8 mouse cellular contexts compared by ENCODE assay signal in genomic region chr3:98381677-98382245, GRCm38 (mm10). TPM values are rescaled to one million over a fixed set of nuclear protein-coding genes. Genes with fewer than 3 reads are reported as not detected.
DNase-seq lines count a peak whose midpoint lies in the region; ATAC-seq and TF ChIP-seq lines count a peak whose summit lies in the region.

No protein-coding gene starts in this region.

- ATAC-seq in kidney, postnatal 0 days (replicated peaks; ENCODE audit: low FRiP score, low read depth), result peak; percentile 3; the same call in 1 of the 2 replicates
- ATAC-seq in hindbrain, embryonic 14.5 days (ENCODE audit: low FRiP score), result no peak; the same call in 1 of the 2 replicates
- ATAC-seq in midbrain, embryonic 16.5 days, result peak; percentile 59
- ATAC-seq in frontal cortex, adult (ENCODE audit: low TSS enrichment), result no peak

- TF ChIP-seq CTCF in kidney, postnatal 0 days (IDR thresholded peaks at IDR 0.05; ENCODE audit: low read depth), result peak; percentile 69

- no peaks in the 10 kb centered on the region for H3K9me3 ChIP-seq in kidney, postnatal 0 days (replicated peaks; ENCODE audit: low read length)
- H3K9me3 ChIP-seq in hindbrain, embryonic 14.5 days (ENCODE audit: control insufficient read depth, low read length), result no peaks in the 10 kb centered on the region
- H3K9me3 ChIP-seq in midbrain, embryonic 16.5 days (replicated peaks; ENCODE audit: control insufficient read depth, low read length, poor library complexity, severe bottlenecking), result no peaks in the 10 kb centered on the region

- 4% methylated on average over 17 of the region's 17 CpGs for WGBS in kidney, postnatal 0 days
- WGBS in hindbrain, embryonic 14.5 days, result 7% methylated on average over 17 of the region's 17 CpGs
- WGBS in midbrain, embryonic 16.5 days, result 6% methylated on average over 17 of the region's 17 CpGs

- H3K27ac ChIP-seq in kidney, postnatal 0 days, result peak overlapping the region; percentile 84
- peak overlapping the region; percentile 84; the same call in 1 of the 2 replicates for H3K27ac ChIP-seq in hindbrain, embryonic 14.5 days
- peak overlapping the region; percentile 92 for H3K27ac ChIP-seq in midbrain, embryonic 16.5 days (ENCODE audit: low read length)

- peaks cover 15% of the 10 kb centered on the region for H3K4me1 ChIP-seq in kidney, postnatal 0 days (replicated peaks; ENCODE audit: insufficient read depth, low read length)
- H3K4me1 ChIP-seq in hindbrain, embryonic 14.5 days (replicated peaks; ENCODE audit: control insufficient read depth, insufficient read depth, low read length), result peaks cover 20% of the 10 kb centered on the region
- H3K4me1 ChIP-seq in midbrain, embryonic 16.5 days (ENCODE audit: control insufficient read depth, insufficient read depth, low read length), result peaks cover 21% of the 10 kb centered on the region

- peak overlapping the region; percentile 77 for H3K9ac ChIP-seq in kidney, postnatal 0 days (ENCODE audit: low read depth, low read length)
- peak overlapping the region; percentile 74 for H3K9ac ChIP-seq in hindbrain, embryonic 14.5 days
- peak overlapping the region; percentile 98 for H3K9ac ChIP-seq in midbrain, embryonic 16.5 days (ENCODE audit: low read depth, low read length)

- no peaks in the 10 kb centered on the region for H3K36me3 ChIP-seq in kidney, postnatal 0 days (ENCODE audit: insufficient read depth, low read length)
- no peaks in the 10 kb centered on the region for H3K36me3 ChIP-seq in hindbrain, embryonic 14.5 days (replicated peaks; ENCODE audit: control insufficient read depth, insufficient read depth)
- H3K36me3 ChIP-seq in midbrain, embryonic 16.5 days (ENCODE audit: control insufficient read depth, insufficient read depth, low read length), result no peaks in the 10 kb centered on the region

- H3K4me2 ChIP-seq in kidney, postnatal 0 days (ENCODE audit: low read length), result peak overlapping the region; percentile 97
- H3K4me2 ChIP-seq in hindbrain, embryonic 14.5 days (replicated peaks), result peak overlapping the region; percentile 84
- H3K4me2 ChIP-seq in midbrain, embryonic 16.5 days (ENCODE audit: low read length), result peak overlapping the region; percentile 62

- DNase-seq in kidney, postnatal 0 days (ENCODE audit: low spot score), result peak; percentile 66
- DNase-seq in kidney, postnatal 14 days, result no peak
- DNase-seq in embryo, embryonic 10.5 days (ENCODE audit: low spot score), result peak; percentile 62
- DNase-seq in hindbrain, embryonic 14.5 days (ENCODE audit: low spot score), result no peak
- no peak for DNase-seq in urinary bladder, adult 18-20 months (ENCODE audit: low spot score in 2 of 2)
- DNase-seq in testis, postnatal 10 days (ENCODE audit: low spot score), result no peak

- no peaks in the 10 kb centered on the region for H3K27me3 ChIP-seq in kidney, postnatal 0 days (ENCODE audit: insufficient read depth, low read length)
- H3K27me3 ChIP-seq in hindbrain, embryonic 14.5 days (ENCODE audit: control insufficient read depth, insufficient read depth, low read length), result no peaks in the 10 kb centered on the region
- H3K27me3 ChIP-seq in midbrain, embryonic 16.5 days (ENCODE audit: control insufficient read depth, insufficient read depth, low read depth, low read length), result no peaks in the 10 kb centered on the region

- peak overlapping the region; percentile 78 for H3K4me3 ChIP-seq in kidney, postnatal 0 days (replicated peaks; ENCODE audit: low read depth, low read length)
- peak overlapping the region; percentile 52 for H3K4me3 ChIP-seq in hindbrain, embryonic 14.5 days (replicated peaks; ENCODE audit: low read length)
- H3K4me3 ChIP-seq in midbrain, embryonic 16.5 days (ENCODE audit: low read depth, low read length), result peak overlapping the region; percentile 74

RNA-seq across cellular contexts. Expression of gene Zfp697, which starts 0.5 kb away (rescaled TPM):
- polyA plus RNA-seq in kidney, postnatal 0 days (2015; fragmentation: Nextera tagmentation; extraction: Ambion mirVana), result 19.0 and 19.6 TPM in 2 replicates
- 20.6 and 21.5 TPM in 2 replicates for polyA plus RNA-seq in hindbrain, embryonic 14.5 days (2014; fragmentation: Nextera tagmentation; extraction: Ambion mirVana)
- 17.7 and 18.2 TPM in 2 replicates for polyA plus RNA-seq in midbrain, embryonic 16.5 days (2015; fragmentation: Nextera tagmentation; extraction: Ambion mirVana)

RNA-seq across cellular contexts. Expression of gene Phgdh, which starts 42.0 kb away (rescaled TPM):
- 312 and 339 TPM in 2 replicates for polyA plus RNA-seq in kidney, postnatal 0 days (2015; fragmentation: Nextera tagmentation; extraction: Ambion mirVana)
- polyA plus RNA-seq in hindbrain, embryonic 14.5 days (2014; fragmentation: Nextera tagmentation; extraction: Ambion mirVana), result 160 and 173 TPM in 2 replicates
- 105 and 137 TPM in 2 replicates for polyA plus RNA-seq in midbrain, embryonic 16.5 days (2015; fragmentation: Nextera tagmentation; extraction: Ambion mirVana)

Comparison
In these comparisons a context has a peak if more than half of its experiments do, and no peak if none do; other contexts are left out.
1. DNase-seq: peak in kidney, postnatal 0 days (single experiment) and embryo, embryonic 10.5 days (single experiment); none in kidney, postnatal 14 days (single experiment), hindbrain, embryonic 14.5 days (single experiment), urinary bladder, adult 18-20 months (0 of 2) and testis, postnatal 10 days (single experiment).
2. ATAC-seq: peak in kidney, postnatal 0 days (single experiment) and midbrain, embryonic 16.5 days (single experiment); none in hindbrain, embryonic 14.5 days (single experiment) and frontal cortex, adult (single experiment).
3. Peak in every context shown above with its lines, with median percentiles within 50 percentile points of each other: H3K27ac ChIP-seq, H3K4me2 ChIP-seq, H3K4me3 ChIP-seq and H3K9ac ChIP-seq.